Mouse (Mus musculus) hindbrain, embryonic 14.5 days (tissue): ENCODE data around the gene Wnt3a. TPM values are rescaled to one million over a fixed set of nuclear protein-coding genes. Genes with fewer than 3 reads are reported as not detected.
"Not testable (repeated sequence)": the region's sequence is repeated elsewhere in the genome, so short reads cannot be mapped to it uniquely, and the experiment has no call there.

Source experiments
- ATAC-seq: fragments of 200-750 bp; cut with Nextera tagmentation; 2 replicates; pipeline ENCODE4 v1.8.0; 2017; ENCODE audit warnings: moderate number of reproducible peaks, mild to moderate bottlenecking, moderate TSS enrichment, moderate library complexity; ENCODE audit not compliant: low FRiP score
- DNase-seq: peaks from one replicate; pipeline ENCODE4 v3.0.0-alpha.2; 2015; ENCODE audit warnings: low spot score
- H3K27ac ChIP-seq: fragments of 300-500 bp; sonication (generic); 2 replicates; pipeline ENCODE4 v1.5.1; 2014; ENCODE audit warnings: mild to moderate bottlenecking, moderate library complexity
- H3K27me3 ChIP-seq: fragments of 300-500 bp; sonication (generic); 2 replicates; pipeline ENCODE4 v1.6.1; 2014; ENCODE audit warnings: mild to moderate bottlenecking, low read length, mixed read lengths; ENCODE audit not compliant: control insufficient read depth, insufficient read depth
- H3K36me3 ChIP-seq: fragments of 300-500 bp; sonication (generic); replicated peaks from 2 replicates; pipeline ENCODE4 v1.6.1; 2014; ENCODE audit not compliant: control insufficient read depth, insufficient read depth
- H3K4me1 ChIP-seq: fragments of 300-500 bp; sonication (generic); replicated peaks from 2 replicates; pipeline ENCODE4 v1.6.1; 2014; ENCODE audit warnings: antibody characterized with exemption, low read length, mixed read lengths; ENCODE audit not compliant: control insufficient read depth, insufficient read depth
- H3K4me2 ChIP-seq: fragments of 300-500 bp; sonication (generic); replicated peaks from 2 replicates; pipeline ENCODE4 v1.6.1; 2014; ENCODE audit warnings: mild to moderate bottlenecking, moderate library complexity
- H3K4me3 ChIP-seq: fragments of 300-500 bp; sonication (generic); replicated peaks from 2 replicates; pipeline ENCODE4 v1.5.1; 2014; ENCODE audit warnings: mild to moderate bottlenecking, low read length
- H3K9ac ChIP-seq: fragments of 300-500 bp; sonication (generic); 2 replicates; pipeline ENCODE4 v1.6.1; 2014
- H3K9me3 ChIP-seq: fragments of 300-500 bp; sonication (generic); 2 replicates; pipeline ENCODE4 v1.6.1; 2016; ENCODE audit warnings: low read length; ENCODE audit not compliant: control insufficient read depth
- WGBS: fragments of 180-500 bp; shearing (Covaris S2); extraction: QIAGEN DNeasy Blood & Tissue Kit; methylation state at CpG from one replicate; pipeline ENCODE4 v1.1.7; 2014; 5-methylcytosine and 5-hydroxymethylcytosine counted together
- polyA plus RNA-seq: library from polyadenylated mRNA; unstranded; fragments of >200 nt; fragmentation: Nextera tagmentation; extraction: Ambion mirVana; gene quantifications from 2 replicates; pipeline ENCODE4 v1.2.1, GENCODE M21; 2014

Gene Wnt3a
- polyA plus RNA-seq, 1 experiment from 2014 or later: 0.43 TPM

DNA sequence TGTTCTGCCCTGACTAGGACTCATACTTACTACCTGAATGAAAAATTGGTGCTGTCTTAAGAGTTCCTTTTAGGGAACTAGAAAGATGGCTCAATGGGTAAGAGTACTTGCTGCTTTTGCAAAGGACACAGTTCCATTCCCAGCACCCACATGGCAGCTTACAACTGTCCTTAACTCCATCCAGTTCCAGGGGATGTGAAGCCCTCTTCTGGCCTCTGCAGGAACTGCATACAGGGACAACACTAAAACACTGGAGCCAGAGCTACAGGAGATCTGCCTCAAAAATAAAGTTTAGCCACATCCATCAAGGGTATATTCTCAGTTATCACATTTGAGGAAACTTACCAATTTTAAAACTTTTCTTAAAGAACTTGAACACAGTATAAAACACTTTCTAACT, 71.5 kb downstream of the Wnt3a start:
- Histone ChIP-seq H3K4me3 (no peak overlapping the region), H3K4me2 (no peak overlapping the region), H3K36me3 (0 out of 2 replicates have a peak, but pooled peaks cover 4% of the 10 kb centered on the region), H3K9me3 (no peaks in the 10 kb centered on the region), H3K4me1 (no peaks in the 10 kb centered on the region), H3K9ac (no peak overlapping the region), H3K27me3 (no peaks in the 10 kb centered on the region), H3K27ac (no peak overlapping the region)
- ATAC-seq (no peak), DNase-seq (no peak)

- no peak for DNase-seq
- WGBS: 91% methylated on average over 4 of the region's 4 CpGs
- no peak for ATAC-seq
Measured at GRCm38 (mm10) chr11:59218389-59218998, 72.1 kb downstream of the Wnt3a start.

DNA sequence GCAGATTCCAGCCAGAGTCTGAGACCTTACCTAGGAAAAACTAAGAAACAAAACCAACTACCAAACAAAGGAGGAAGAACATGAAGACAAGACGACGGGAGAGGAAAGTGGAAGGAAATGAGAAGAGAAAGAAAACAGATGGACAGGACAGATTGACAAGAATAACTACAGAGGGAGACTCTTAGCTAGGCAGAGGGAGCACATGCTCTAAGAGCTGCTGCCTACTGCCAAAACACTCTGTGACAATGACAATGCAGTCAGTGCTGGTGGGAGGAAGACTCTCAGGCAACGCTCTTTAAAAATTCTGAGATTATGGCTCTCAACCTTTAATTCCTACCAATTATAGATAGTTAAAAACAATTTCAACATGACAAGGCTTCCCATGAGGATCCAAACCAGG, 73.6 kb downstream of the Wnt3a start:
- ATAC-seq: no peak
- Histone ChIP-seq H3K9ac (no peak overlapping the region), H3K36me3 (peaks cover 18% of the 10 kb centered on the region), H3K4me2 (no peak overlapping the region), H3K4me3 (no peak overlapping the region), H3K27ac (no peak overlapping the region), H3K27me3 (no peaks in the 10 kb centered on the region), H3K4me1 (no peaks in the 10 kb centered on the region), H3K9me3 (no peaks in the 10 kb centered on the region)
- DNase-seq: no peak
- WGBS: 88% methylated on average over 3 of the region's 3 CpGs

More at GRCm38 (mm10) chr11:59218389-59218998, 72.1 kb downstream of the Wnt3a start:
- Histone ChIP-seq H3K9me3 (no peaks in the 10 kb centered on the region), H3K27ac (no peak overlapping the region), H3K9ac (no peak overlapping the region), H3K4me2 (no peak overlapping the region), H3K27me3 (no peaks in the 10 kb centered on the region), H3K4me1 (no peaks in the 10 kb centered on the region), H3K36me3 (0 out of 2 replicates have a peak, but pooled peaks cover 4% of the 10 kb centered on the region), H3K4me3 (no peak overlapping the region)

DNA sequence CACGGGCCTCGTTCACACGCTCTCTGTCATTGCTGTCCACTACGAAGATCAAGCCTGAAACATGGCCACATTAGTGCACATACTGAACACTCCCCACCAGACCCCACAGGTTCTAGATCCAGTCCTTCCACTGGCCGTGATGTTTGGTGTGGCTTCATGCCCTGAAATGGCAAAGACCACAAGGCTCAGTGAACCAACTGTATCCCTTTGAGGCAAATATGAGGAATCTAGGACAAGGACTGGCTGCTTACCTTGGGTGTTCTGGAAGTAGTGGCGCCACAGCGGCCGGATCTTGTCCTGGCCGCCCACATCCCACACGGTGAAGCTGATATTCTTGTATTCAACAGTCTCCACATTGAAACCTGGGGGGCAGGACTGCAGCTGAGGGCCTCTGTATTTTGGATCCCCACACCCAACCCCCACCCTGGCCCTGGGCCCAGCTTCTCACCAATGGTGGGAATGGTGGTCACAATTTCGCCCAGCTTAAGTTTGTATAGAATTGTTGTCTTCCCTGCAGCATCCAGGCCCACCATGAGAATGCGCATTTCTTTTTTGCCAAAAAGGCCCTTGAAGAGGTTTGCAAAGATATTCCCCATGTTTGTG, 77.6 kb downstream of the Wnt3a start:
- no peak overlapping the region for H3K4me3 ChIP-seq
- no peaks in the 10 kb centered on the region for H3K27me3 ChIP-seq
- H3K4me1 ChIP-seq: peaks cover 12% of the 10 kb centered on the region
- no peak overlapping the region for H3K9ac ChIP-seq
- no peak for ATAC-seq
- H3K9me3 ChIP-seq: no peaks in the 10 kb centered on the region
- no peak overlapping the region for H3K27ac ChIP-seq
- 92% methylated on average over 12 of the region's 12 CpGs for WGBS
- peaks cover 46% of the 10 kb centered on the region for H3K36me3 ChIP-seq
- H3K4me2 ChIP-seq: no peak overlapping the region
- DNase-seq: no peak

DNA sequence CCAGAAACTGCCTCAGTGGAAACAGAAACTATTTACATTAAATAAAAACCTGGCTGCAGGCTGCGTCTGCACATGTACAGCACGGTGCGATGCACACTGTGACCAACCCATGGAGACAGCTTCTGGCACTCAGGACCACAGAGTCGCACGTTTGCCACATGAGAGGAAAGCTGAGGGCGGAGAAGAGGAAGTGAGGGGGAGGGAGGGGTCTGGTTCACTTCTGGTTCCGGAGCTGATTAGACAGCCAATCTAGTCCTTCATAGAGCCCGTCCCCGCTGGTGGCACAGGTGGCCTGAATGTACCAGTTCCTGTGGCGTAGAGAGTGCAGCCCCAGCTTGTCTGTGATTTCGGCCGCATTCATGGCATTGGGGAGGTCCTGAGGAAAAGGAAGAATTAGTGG, 78.2 kb downstream of the Wnt3a start:
- ATAC-seq, H3K9ac ChIP-seq, H3K27me3 ChIP-seq, DNase-seq, H3K9me3 ChIP-seq, H3K4me2 ChIP-seq, H3K27ac ChIP-seq, H3K4me3 ChIP-seq: not testable (repeated sequence)
- peaks cover 47% of the 10 kb centered on the region for H3K36me3 ChIP-seq
- H3K4me1 ChIP-seq: peaks cover 17% of the 10 kb centered on the region
- WGBS: 85% methylated on average over 12 of the region's 12 CpGs

DNA sequence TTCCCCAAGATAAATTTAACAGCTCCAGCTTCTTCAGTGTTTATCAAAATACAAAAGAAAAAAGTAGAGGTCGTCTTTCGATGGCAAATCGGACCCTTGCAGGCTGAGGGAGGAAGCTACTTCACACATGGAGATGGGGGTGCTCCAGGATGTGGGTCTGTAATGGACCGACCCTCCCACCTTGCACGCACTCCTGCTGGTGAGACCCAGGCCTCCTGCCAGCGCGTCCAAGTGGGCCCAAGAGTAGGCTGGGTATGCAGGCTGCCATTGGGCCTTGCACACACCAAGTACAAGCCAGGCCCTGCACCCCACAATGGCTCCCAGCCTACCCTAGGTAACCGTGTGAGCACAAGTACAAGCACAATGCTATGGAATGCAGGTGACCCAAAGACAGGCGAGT, 79.0 kb downstream of the Wnt3a start:
- H3K4me2 ChIP-seq, H3K27ac ChIP-seq, H3K9me3 ChIP-seq, H3K9ac ChIP-seq, ATAC-seq, H3K27me3 ChIP-seq, H3K4me3 ChIP-seq, DNase-seq: not testable (repeated sequence)
- Histone ChIP-seq H3K36me3 (peaks cover 53% of the 10 kb centered on the region), H3K4me1 (peaks cover 17% of the 10 kb centered on the region)
- 93% methylated on average over 8 of the region's 9 CpGs for WGBS

DNA sequence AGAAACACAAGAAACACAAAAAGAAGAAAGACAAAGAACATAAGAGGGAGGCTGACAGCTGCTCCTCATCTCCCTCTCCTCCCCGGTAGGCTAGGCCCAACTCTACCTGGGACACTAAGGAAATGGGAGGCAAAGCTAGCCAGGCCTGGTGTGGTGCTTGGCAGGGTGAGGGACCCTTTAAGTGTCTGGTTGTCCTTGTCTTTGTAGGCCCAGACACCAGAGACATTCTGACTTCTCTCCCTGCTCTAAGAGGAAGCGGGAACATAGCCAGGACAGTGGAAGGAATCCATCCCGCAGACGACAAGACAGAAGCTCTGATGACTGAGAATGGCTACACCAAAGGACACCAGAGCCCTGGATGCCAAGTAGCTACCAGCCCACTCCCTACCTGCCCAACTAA, 80.5 kb downstream of the Wnt3a start:
- 88% methylated on average over 4 of the region's 4 CpGs for WGBS
- no peaks in the 10 kb centered on the region for H3K27me3 ChIP-seq

DNA sequence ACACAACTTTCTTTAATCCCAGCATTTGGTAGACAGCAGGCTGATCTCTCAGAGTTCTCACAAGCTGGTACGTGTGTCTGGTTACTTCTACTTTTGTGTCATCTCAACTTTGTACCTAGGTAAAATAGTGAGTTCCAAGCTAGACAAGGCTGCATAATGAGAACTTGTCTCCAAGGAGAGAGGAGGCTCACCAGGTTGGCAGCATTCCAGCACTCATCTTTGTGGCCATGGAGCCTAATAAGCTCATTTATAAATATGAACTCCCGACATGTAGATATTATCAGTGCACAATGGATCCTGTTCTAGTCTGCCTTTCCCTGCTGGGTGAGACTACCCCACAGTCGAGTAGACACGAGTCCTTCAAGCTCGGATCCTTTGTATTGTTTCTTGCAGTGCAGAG, 81.0 kb downstream of the Wnt3a start:
- no peak overlapping the region for H3K9ac ChIP-seq
- peaks cover 17% of the 10 kb centered on the region for H3K4me1 ChIP-seq
- H3K4me3 ChIP-seq: peak overlapping the region; percentile 69; the same call in 1 of the 2 replicates
- H3K9me3 ChIP-seq: no peaks in the 10 kb centered on the region
- peak overlapping the region; percentile 91 for H3K4me2 ChIP-seq
- no peaks in the 10 kb centered on the region for H3K27me3 ChIP-seq
- ATAC-seq (no peak), DNase-seq (no peak)
- 58% methylated on average over 5 of the region's 5 CpGs for WGBS
- no peak overlapping the region for H3K27ac ChIP-seq
- H3K36me3 ChIP-seq: peaks cover 70% of the 10 kb centered on the region

More for the DNA sequence above, 80.5 kb downstream of the Wnt3a start:
- no peak overlapping the region for H3K4me2 ChIP-seq
- peaks cover 68% of the 10 kb centered on the region for H3K36me3 ChIP-seq
- peaks cover 17% of the 10 kb centered on the region for H3K4me1 ChIP-seq
- DNase-seq (no peak), ATAC-seq (no peak)
- H3K9me3 ChIP-seq: no peaks in the 10 kb centered on the region
- no peak overlapping the region for H3K9ac ChIP-seq
- H3K4me3 ChIP-seq: no peak overlapping the region
- no peak overlapping the region for H3K27ac ChIP-seq

- peak overlapping the region; percentile 69 for H3K4me3 ChIP-seq
- ATAC-seq: peak; percentile 63
Measured at GRCm38 (mm10) chr11:59209003-59209441, 81.5 kb downstream of the Wnt3a start.

More at GRCm38 (mm10) chr11:59209003-59209441, 81.5 kb downstream of the Wnt3a start:
- no peaks in the 10 kb centered on the region for H3K9me3 ChIP-seq
- H3K27ac ChIP-seq: peak overlapping the region; percentile 87
- H3K27me3 ChIP-seq: no peaks in the 10 kb centered on the region
- peak overlapping the region; percentile 77 for H3K9ac ChIP-seq
- H3K36me3 ChIP-seq: peaks cover 72% of the 10 kb centered on the region
- 12% methylated on average over 18 of the region's 18 CpGs for WGBS
- peak overlapping the region; percentile 91 for H3K4me2 ChIP-seq
- H3K4me1 ChIP-seq: peaks cover 17% of the 10 kb centered on the region
- peak; percentile 49 for DNase-seq
